Mouse (Mus musculus): ENCODE measurements at regions not wholly inside any gene's neighbourhood (a gene's known extent, or its start where the extent isn't known, plus 50 kb on each side); places are given as distances from the start of the nearest gene placed in this dataset.

DNA sequence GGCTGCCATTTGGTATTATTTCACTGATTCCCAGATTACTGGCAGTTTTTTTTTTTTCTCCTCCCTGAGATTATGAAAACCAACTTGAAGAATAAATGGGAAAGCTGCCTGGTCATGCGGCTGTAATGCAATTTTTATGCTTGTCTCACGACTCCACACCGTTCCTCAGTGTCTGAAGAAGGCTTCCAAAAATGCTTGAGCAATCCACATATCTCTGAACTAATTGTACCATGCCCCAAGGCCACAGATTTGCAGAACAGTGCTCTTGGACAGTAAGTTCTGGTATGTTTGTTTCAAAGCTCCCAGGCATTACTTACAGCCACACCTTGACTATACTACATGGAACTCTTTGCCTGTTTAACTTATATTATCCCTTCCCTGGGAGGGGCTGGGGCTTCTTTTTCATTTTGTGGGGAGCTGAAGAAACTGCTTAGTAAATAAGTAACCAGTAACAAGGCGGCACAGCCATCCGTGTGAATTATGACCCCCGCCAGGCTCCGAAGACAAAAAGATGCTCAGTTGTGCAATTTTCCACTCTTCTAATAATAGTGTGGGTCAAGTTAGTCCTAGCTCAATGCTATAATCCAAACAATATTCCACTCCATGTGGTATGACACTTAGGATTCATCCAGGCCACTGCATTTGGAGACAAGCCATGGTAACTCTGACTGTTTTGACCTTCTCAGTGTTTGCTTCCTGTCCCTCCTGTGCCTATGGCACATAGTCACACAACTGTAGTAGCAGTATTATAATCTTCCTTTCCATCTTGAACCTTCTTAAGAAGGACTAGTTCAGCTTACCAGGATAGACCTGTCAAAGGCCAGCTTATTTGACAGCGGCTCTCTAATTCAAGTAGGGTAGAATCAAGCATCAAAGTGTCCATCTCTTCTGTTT is 305.1 kb downstream of the Pten start:
- Histone ChIP-seq H3K4me3 (no peak overlapping the region), H3K36me3 (ENCODE audit: control insufficient read depth, insufficient read depth, low read length) (no peaks in the 10 kb centered on the region), H3K79me2 (replicated peaks; ENCODE audit: control insufficient read depth, insufficient read depth, low read length) (no peaks in the 10 kb centered on the region), H3K4me1 (ENCODE audit: control insufficient read depth, insufficient read depth, low read length) (no peaks in the 10 kb centered on the region; the same call in 1 of the 2 replicates), H3K27me3 (ENCODE audit: control insufficient read depth, insufficient read depth, low read length) (no peaks in the 10 kb centered on the region), H3K9ac (ENCODE audit: low read depth, low read length) (no peak overlapping the region), H3K27ac (no peak overlapping the region)
- no peak for DNase-seq
- 85% methylated on average over 8 of the region's 8 CpGs for WGBS
- TF ChIP-seq EP300 (IDR thresholded peaks at IDR 0.05; ENCODE audit: insufficient read depth, low read depth, low read length) (no peak), CTCF (IDR thresholded peaks at IDR 0.05) (no peak), POLR2A (IDR thresholded peaks at IDR 0.05; ENCODE audit: insufficient read depth, low read depth, low read length) (no peak)
- intact Hi-C loops (cut with DNase I), result loop anchor here (5.0 kb wide), 1 partner anchor 300 kb away; no protein-coding TSS in a partner anchor

DNA sequence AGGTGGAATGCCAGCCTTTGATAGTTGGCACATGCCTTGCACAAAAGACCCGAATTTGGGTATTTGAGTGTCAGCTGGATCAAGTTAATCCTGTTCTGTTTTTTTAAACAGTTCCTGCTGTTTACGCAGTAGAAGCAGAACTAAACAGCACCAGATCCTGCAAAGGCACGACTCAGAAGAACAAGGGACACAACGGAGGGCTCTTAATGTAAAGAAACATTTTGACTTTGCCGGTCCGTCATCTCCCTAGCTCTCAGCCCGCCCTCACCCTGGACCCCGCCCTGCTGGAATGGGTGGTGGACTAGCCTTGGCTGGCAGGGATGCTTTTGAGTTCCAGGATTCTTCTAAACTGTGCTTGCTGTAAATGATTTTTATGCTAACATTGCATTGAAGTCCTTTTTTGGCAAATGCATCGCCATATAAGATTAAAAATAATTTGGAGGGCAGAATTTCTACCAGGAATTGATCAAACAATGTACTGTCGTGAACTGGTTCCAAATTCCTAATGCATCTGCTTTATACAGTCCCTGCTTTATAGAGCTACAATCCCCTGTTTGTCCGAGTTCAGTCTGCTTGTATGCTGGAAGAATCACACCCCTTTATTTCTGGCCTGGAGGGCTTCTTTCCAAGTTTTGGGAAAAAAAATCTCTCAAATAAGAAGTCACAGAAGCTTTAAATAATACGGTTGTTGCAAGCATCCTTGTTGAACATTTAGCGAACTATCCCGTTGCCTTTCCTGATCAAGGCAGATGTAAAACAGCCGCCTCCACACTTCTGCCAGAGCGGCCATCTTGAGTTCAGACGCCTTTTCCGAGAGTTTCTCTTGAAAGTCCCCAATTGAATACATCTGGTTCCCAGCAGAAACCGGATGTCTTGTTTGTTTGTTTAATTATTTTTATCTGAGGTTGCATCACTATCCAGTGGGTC is 308.2 kb downstream of the Pten start:
- WGBS, result 72% methylated on average over 19 of the region's 19 CpGs
- TF ChIP-seq POLR2A (IDR thresholded peaks at IDR 0.05; ENCODE audit: insufficient read depth, low read depth, low read length), result no peak
- no peak for TF ChIP-seq EP300 (IDR thresholded peaks at IDR 0.05; ENCODE audit: insufficient read depth, low read depth, low read length)
- TF ChIP-seq CTCF (IDR thresholded peaks at IDR 0.05), result no peak
- no peak overlapping the region for H3K4me3 ChIP-seq

GRCm38 (mm10) chr19:33068351-33068955 is 311.2 kb downstream of the Pten start:
- H3K27ac ChIP-seq, result no peak overlapping the region
- intact Hi-C loops (cut with DNase I), result no loop called here
- H3K36me3 ChIP-seq (ENCODE audit: control insufficient read depth, insufficient read depth, low read length), result no peaks in the 10 kb centered on the region
- no peaks in the 10 kb centered on the region for H3K79me2 ChIP-seq (replicated peaks; ENCODE audit: control insufficient read depth, insufficient read depth, low read length)
- no peaks in the 10 kb centered on the region for H3K4me1 ChIP-seq (ENCODE audit: control insufficient read depth, insufficient read depth, low read length)
- no peaks in the 10 kb centered on the region for H3K27me3 ChIP-seq (ENCODE audit: control insufficient read depth, insufficient read depth, low read length)
- no peak for TF ChIP-seq EP300 (IDR thresholded peaks at IDR 0.05; ENCODE audit: insufficient read depth, low read depth, low read length)
- TF ChIP-seq CTCF (IDR thresholded peaks at IDR 0.05), result no peak
- TF ChIP-seq POLR2A (IDR thresholded peaks at IDR 0.05; ENCODE audit: insufficient read depth, low read depth, low read length), result no peak
- H3K4me3 ChIP-seq, result no peak overlapping the region
- no peak for DNase-seq
- WGBS, result 73% methylated on average over 11 of the region's 11 CpGs
- H3K9ac ChIP-seq (ENCODE audit: low read depth, low read length), result no peak overlapping the region

More for the DNA sequence above, 308.2 kb downstream of the Pten start:
- DNase-seq, result no peak
- H3K9ac ChIP-seq (ENCODE audit: low read depth, low read length), result no peak overlapping the region
- intact Hi-C loops (cut with DNase I), result no loop called here
- no peaks in the 10 kb centered on the region for H3K27me3 ChIP-seq (ENCODE audit: control insufficient read depth, insufficient read depth, low read length)
- H3K4me1 ChIP-seq (ENCODE audit: control insufficient read depth, insufficient read depth, low read length), result no peaks in the 10 kb centered on the region; the same call in 1 of the 2 replicates
- H3K27ac ChIP-seq, result peak overlapping the region; percentile 24; the same call in 1 of the 2 replicates
- no peaks in the 10 kb centered on the region for H3K79me2 ChIP-seq (replicated peaks; ENCODE audit: control insufficient read depth, insufficient read depth, low read length)
- H3K36me3 ChIP-seq (ENCODE audit: control insufficient read depth, insufficient read depth, low read length), result no peaks in the 10 kb centered on the region

GRCm38 (mm10) chr19:33069761-33070160 is 312.5 kb downstream of the Pten start:
- Histone ChIP-seq H3K4me1 (ENCODE audit: control insufficient read depth, insufficient read depth, low read length) (no peaks in the 10 kb centered on the region), H3K79me2 (replicated peaks; ENCODE audit: control insufficient read depth, insufficient read depth, low read length) (no peaks in the 10 kb centered on the region), H3K27ac (no peak overlapping the region), H3K36me3 (ENCODE audit: control insufficient read depth, insufficient read depth, low read length) (no peaks in the 10 kb centered on the region), H3K27me3 (ENCODE audit: control insufficient read depth, insufficient read depth, low read length) (no peaks in the 10 kb centered on the region), H3K9ac (ENCODE audit: low read depth, low read length) (no peak overlapping the region), H3K4me3 (no peak overlapping the region)
- intact Hi-C loops (cut with DNase I), result no loop called here
- 55% methylated on average over 6 of the region's 6 CpGs for WGBS
- TF ChIP-seq POLR2A (IDR thresholded peaks at IDR 0.05; ENCODE audit: insufficient read depth, low read depth, low read length) (no peak), EP300 (IDR thresholded peaks at IDR 0.05; ENCODE audit: insufficient read depth, low read depth, low read length) (no peak), CTCF (IDR thresholded peaks at IDR 0.05) (no peak)
- DNase-seq, result no peak

- intact Hi-C loops (cut with DNase I), result no loop called here
- no peak overlapping the region for H3K4me3 ChIP-seq
- no peak for DNase-seq
- no peaks in the 10 kb centered on the region; the same call in 1 of the 2 replicates for H3K4me1 ChIP-seq (ENCODE audit: control insufficient read depth, insufficient read depth, low read length)
- no peaks in the 10 kb centered on the region for H3K36me3 ChIP-seq (ENCODE audit: control insufficient read depth, insufficient read depth, low read length)
- no peak overlapping the region for H3K9ac ChIP-seq (ENCODE audit: low read depth, low read length)
- no peak overlapping the region for H3K27ac ChIP-seq
- no peaks in the 10 kb centered on the region for H3K79me2 ChIP-seq (replicated peaks; ENCODE audit: control insufficient read depth, insufficient read depth, low read length)
- no peak for TF ChIP-seq EP300 (IDR thresholded peaks at IDR 0.05; ENCODE audit: insufficient read depth, low read depth, low read length)
- TF ChIP-seq CTCF (IDR thresholded peaks at IDR 0.05), result no peak
- no peak for TF ChIP-seq POLR2A (IDR thresholded peaks at IDR 0.05; ENCODE audit: insufficient read depth, low read depth, low read length)
- no peaks in the 10 kb centered on the region for H3K27me3 ChIP-seq (ENCODE audit: control insufficient read depth, insufficient read depth, low read length)
- 82% methylated on average over 2 of the region's 2 CpGs for WGBS
Measured at GRCm38 (mm10) chr19:33072299-33072698, 315.0 kb downstream of the Pten start.
